ENCODE assay signal across 13 mouse cellular contexts in the genomic region with DNA sequence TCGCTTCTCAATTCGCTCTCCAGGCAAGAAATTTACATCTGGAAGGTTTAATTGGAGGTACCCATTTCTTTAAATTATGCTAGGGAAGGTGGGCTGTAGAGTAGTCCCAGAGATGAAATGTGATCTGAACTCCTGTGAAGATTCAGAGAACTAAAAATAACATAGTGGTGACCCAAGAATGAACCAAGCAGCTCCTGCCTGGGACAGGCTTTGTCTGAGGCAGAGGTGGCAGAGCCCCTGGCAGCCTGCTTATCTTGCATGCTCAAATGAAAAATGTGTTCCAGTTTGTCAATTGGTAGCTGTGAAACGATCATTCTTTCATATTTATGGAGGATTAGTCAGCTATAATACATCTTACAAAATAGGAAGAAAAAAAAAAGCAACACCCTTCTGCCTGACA.
DNase-seq lines count a peak whose midpoint lies in the region; ATAC-seq and TF ChIP-seq lines count a peak whose summit lies in the region.
"Had no signal": no experiment of that assay in that cellular context is flagged by ENCODE, and none has a peak within 500 bp of the region (broad histone marks: within the 10 kb centered on the region; RNA-seq: fewer than 3 reads in every experiment).

No protein-coding gene starts in this region.

- no peaks in the 10 kb centered on the region for H3K9me3 ChIP-seq in hindbrain, embryonic 14.5 days (ENCODE audit: control insufficient read depth, low read length)
- no peaks in the 10 kb centered on the region for H3K9me3 ChIP-seq in hindbrain, embryonic 11.5 days (ENCODE audit: control insufficient read depth, low read length)
- H3K9me3 ChIP-seq in heart, postnatal 0 days (replicated peaks; ENCODE audit: control insufficient read depth, low read length), result no peaks in the 10 kb centered on the region
- no peaks in the 10 kb centered on the region for H3K9me3 ChIP-seq in neural tube, embryonic 14.5 days (ENCODE audit: control insufficient read depth, low read length)
- H3K9me3 ChIP-seq: neural tube, embryonic 12.5 days had no signal

- no peak for TF ChIP-seq CTCF in heart, postnatal 0 days (IDR thresholded peaks at IDR 0.05; ENCODE audit: low read depth)

- TF ChIP-seq EP300 in heart, postnatal 0 days (IDR thresholded peaks at IDR 0.05; ENCODE audit: low read depth), result no peak

- H3K4me2 ChIP-seq in hindbrain, embryonic 14.5 days (replicated peaks), result no peak overlapping the region
- no peak overlapping the region for H3K4me2 ChIP-seq in hindbrain, embryonic 11.5 days (replicated peaks; ENCODE audit: low read depth, low read length)
- peak overlapping the region; percentile 24; the same call in 1 of the 2 replicates for H3K4me2 ChIP-seq in heart, postnatal 0 days (ENCODE audit: low read depth, low read length)
- no peak overlapping the region for H3K4me2 ChIP-seq in neural tube, embryonic 14.5 days (ENCODE audit: low read depth, low read length)
- H3K4me2 ChIP-seq: neural tube, embryonic 12.5 days had no signal

- 0 out of 2 replicates have a peak overlapping the region, but pooled peaks have one; percentile 2 for H3K9ac ChIP-seq in hindbrain, embryonic 14.5 days
- no peak overlapping the region for H3K9ac ChIP-seq in hindbrain, embryonic 11.5 days (ENCODE audit: low read depth, low read length)
- H3K9ac ChIP-seq in heart, postnatal 0 days (replicated peaks; ENCODE audit: low read depth, low read length), result peak overlapping the region; percentile 21; the same call in 1 of the 2 replicates
- no peak overlapping the region for H3K9ac ChIP-seq in neural tube, embryonic 14.5 days (replicated peaks; ENCODE audit: low read depth, low read length)
- H3K9ac ChIP-seq: neural tube, embryonic 12.5 days had no signal

- H3K27ac ChIP-seq in hindbrain, embryonic 14.5 days, result peak overlapping the region; percentile 76
- no peak overlapping the region for H3K27ac ChIP-seq in hindbrain, embryonic 11.5 days (ENCODE audit: low read depth, low read length)
- peak overlapping the region; percentile 74 for H3K27ac ChIP-seq in heart, postnatal 0 days (ENCODE audit: low read depth)
- H3K27ac ChIP-seq in neural tube, embryonic 14.5 days (ENCODE audit: low read depth, low read length), result peak overlapping the region; percentile 40; the same call in 1 of the 2 replicates
- H3K27ac ChIP-seq: neural tube, embryonic 12.5 days had no signal

- no peaks in the 10 kb centered on the region for H3K27me3 ChIP-seq in hindbrain, embryonic 14.5 days (ENCODE audit: control insufficient read depth, insufficient read depth, low read length)
- no peaks in the 10 kb centered on the region for H3K27me3 ChIP-seq in hindbrain, embryonic 11.5 days (ENCODE audit: control insufficient read depth, insufficient read depth, low read length)
- no peaks in the 10 kb centered on the region for H3K27me3 ChIP-seq in heart, postnatal 0 days (ENCODE audit: control insufficient read depth, insufficient read depth, low read length)
- no peaks in the 10 kb centered on the region for H3K27me3 ChIP-seq in neural tube, embryonic 14.5 days (ENCODE audit: control insufficient read depth, insufficient read depth, low read length)
- H3K27me3 ChIP-seq: neural tube, embryonic 12.5 days had no signal

- no peak for ATAC-seq in hindbrain, embryonic 14.5 days (ENCODE audit: low FRiP score)
- ATAC-seq in hindbrain, embryonic 11.5 days (ENCODE audit: low FRiP score), result no peak
- ATAC-seq in heart, postnatal 0 days (ENCODE audit: insufficient read depth, low read depth), result peak; percentile 86
- no peak for ATAC-seq in neural tube, embryonic 14.5 days (ENCODE audit: low read depth)

- WGBS in hindbrain, embryonic 14.5 days, result 26% methylated on average over 3 of the region's 3 CpGs
- 53% methylated on average over 3 of the region's 3 CpGs for WGBS in hindbrain, embryonic 11.5 days
- 30% methylated on average over 3 of the region's 3 CpGs for WGBS in heart, postnatal 0 days
- 22% methylated on average over 3 of the region's 3 CpGs for WGBS in neural tube, embryonic 14.5 days

- DNase-seq in hindbrain, embryonic 14.5 days (ENCODE audit: low spot score), result no peak
- no peak for DNase-seq in hindbrain, embryonic 11.5 days (ENCODE audit: low spot score)
- peak; percentile 13 for DNase-seq in heart, adult 8-10 months (ENCODE audit: low spot score)
- DNase-seq in heart, postnatal 0 days (ENCODE audit: low spot score), result peak; percentile 58
- DNase-seq in left cerebral cortex, postnatal 4 days, result no peak
- DNase-seq in testis, postnatal 10 days (ENCODE audit: low spot score), result no peak
- DNase-seq: cerebellum, adult 11-12 months; gastrocnemius, postnatal 25 days; kidney, adult 8-10 months; layer of hippocampus, postnatal 36 days; lung, postnatal 10 days had no signal

- H3K36me3 ChIP-seq in hindbrain, embryonic 14.5 days (replicated peaks; ENCODE audit: control insufficient read depth, insufficient read depth), result no peaks in the 10 kb centered on the region; the same call in 1 of the 2 replicates
- H3K36me3 ChIP-seq in hindbrain, embryonic 11.5 days (ENCODE audit: control insufficient read depth, insufficient read depth, low read length), result no peaks in the 10 kb centered on the region
- H3K36me3 ChIP-seq in heart, postnatal 0 days (replicated peaks; ENCODE audit: control insufficient read depth, insufficient read depth, low read length), result no peaks in the 10 kb centered on the region
- H3K36me3 ChIP-seq in neural tube, embryonic 14.5 days (ENCODE audit: control insufficient read depth, insufficient read depth, low read length), result no peaks in the 10 kb centered on the region
- H3K36me3 ChIP-seq: neural tube, embryonic 12.5 days had no signal

- intact Hi-C loops in left cerebral cortex, postnatal 4 days (cut with DNase I), result no loop called here

- no peak overlapping the region for H3K4me3 ChIP-seq in hindbrain, embryonic 14.5 days (replicated peaks; ENCODE audit: low read length)
- H3K4me3 ChIP-seq in hindbrain, embryonic 11.5 days (ENCODE audit: low read depth, low read length), result no peak overlapping the region
- H3K4me3 ChIP-seq in heart, postnatal 0 days (ENCODE audit: low read depth, low read length), result no peak overlapping the region
- H3K4me3 ChIP-seq in neural tube, embryonic 14.5 days (ENCODE audit: low read depth, low read length), result no peak overlapping the region
- H3K4me3 ChIP-seq: neural tube, embryonic 12.5 days had no signal

- H3K4me1 ChIP-seq in hindbrain, embryonic 14.5 days (replicated peaks; ENCODE audit: control insufficient read depth, insufficient read depth, low read length), result peaks cover 20% of the 10 kb centered on the region
- H3K4me1 ChIP-seq in hindbrain, embryonic 11.5 days (replicated peaks; ENCODE audit: control insufficient read depth, insufficient read depth, low read length), result 0 out of 2 replicates have a peak, but pooled peaks cover 2% of the 10 kb centered on the region
- peaks cover 7% of the 10 kb centered on the region; the same call in 1 of the 2 replicates for H3K4me1 ChIP-seq in heart, postnatal 0 days (ENCODE audit: control insufficient read depth, insufficient read depth)
- H3K4me1 ChIP-seq in neural tube, embryonic 14.5 days (ENCODE audit: control insufficient read depth, insufficient read depth, low read length), result peaks cover 11% of the 10 kb centered on the region

Comparison
In these comparisons a context has a peak if more than half of its experiments do, and no peak if none do; other contexts are left out.
1. H3K9ac ChIP-seq: peak in hindbrain, embryonic 14.5 days (single experiment) and heart, postnatal 0 days (single experiment); none in hindbrain, embryonic 11.5 days (single experiment) and neural tube, embryonic 14.5 days (single experiment).
2. DNase-seq: peak in heart, adult 8-10 months (single experiment) and heart, postnatal 0 days (single experiment); none in hindbrain, embryonic 14.5 days (single experiment), hindbrain, embryonic 11.5 days (single experiment), left cerebral cortex, postnatal 4 days (single experiment) and testis, postnatal 10 days (single experiment).